Mouse (Mus musculus): ENCODE measurements around the gene Zcchc12. TPM values are rescaled to one million over a fixed set of nuclear protein-coding genes. Genes with fewer than 3 reads are reported as not detected.

Zcchc12 gene
- polyA plus RNA-seq, 1 experiment from 2014 or later, result 2.5 TPM

DNA sequence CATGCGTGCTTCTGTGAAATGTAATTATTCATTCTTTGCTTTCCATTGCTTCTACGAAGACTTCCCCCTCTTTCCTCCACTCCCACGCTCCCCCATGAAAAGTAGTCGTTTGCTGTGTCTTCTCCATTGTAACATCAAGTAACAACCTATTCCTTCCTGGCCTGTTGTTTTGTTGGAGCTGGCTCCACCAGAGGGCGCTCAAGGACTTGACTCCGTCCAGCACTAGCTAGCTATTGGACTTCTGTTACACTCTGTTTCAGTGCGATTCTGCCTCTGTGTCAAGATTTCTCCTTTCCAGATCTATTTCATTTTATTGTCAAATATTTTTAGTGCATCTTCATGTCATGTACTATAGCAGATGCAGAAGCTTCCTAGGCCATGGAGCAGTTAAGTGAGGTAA lies 30.1 kb downstream of the Zcchc12 start:
- no peaks in the 10 kb centered on the region for H3K9me3 ChIP-seq
- no peak overlapping the region for H3K9ac ChIP-seq
- no peak overlapping the region for H3K4me3 ChIP-seq
- WGBS, result 15% methylated on average over 7 of the region's 7 CpGs
- no peaks in the 10 kb centered on the region for H3K36me3 ChIP-seq
- no peak overlapping the region for H3K27ac ChIP-seq
- H3K4me2 ChIP-seq, result no peak overlapping the region
- no peaks in the 10 kb centered on the region for H3K27me3 ChIP-seq
- H3K4me1 ChIP-seq, result no peaks in the 10 kb centered on the region
- no peak for ATAC-seq (ENCODE audit: borderline replicate concordance, extremely low read depth, low FRiP score, low TSS enrichment)

DNA sequence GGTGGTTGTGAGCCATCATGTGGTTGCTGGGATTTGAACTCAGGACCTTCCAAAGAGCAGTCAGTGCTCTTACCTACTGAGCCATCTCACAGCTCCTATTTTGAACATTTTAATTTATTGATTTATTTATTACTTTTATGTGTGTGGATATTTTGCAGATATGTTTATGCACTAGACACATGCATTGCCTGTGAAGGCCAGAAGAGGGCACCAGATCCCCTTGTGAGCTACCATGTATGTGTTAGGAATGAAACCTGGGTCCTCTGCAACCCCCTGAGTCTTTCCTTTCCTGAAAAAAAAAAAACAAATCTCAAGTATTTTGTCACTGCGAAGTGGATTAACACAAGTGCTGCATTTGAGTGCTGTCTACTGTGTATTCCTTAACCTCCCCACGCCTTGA lies 30.9 kb downstream of the Zcchc12 start:
- Histone ChIP-seq H3K4me3 (no peak overlapping the region), H3K27me3 (no peaks in the 10 kb centered on the region), H3K9me3 (no peaks in the 10 kb centered on the region), H3K4me1 (no peaks in the 10 kb centered on the region), H3K4me2 (no peak overlapping the region), H3K27ac (no peak overlapping the region), H3K36me3 (no peaks in the 10 kb centered on the region), H3K9ac (no peak overlapping the region)
- no peak for ATAC-seq (ENCODE audit: borderline replicate concordance, extremely low read depth, low FRiP score, low TSS enrichment)
- 36% methylated on average over 2 of the region's 2 CpGs for WGBS

- ATAC-seq (ENCODE audit: borderline replicate concordance, extremely low read depth, low FRiP score, low TSS enrichment), result no peak
- 43% methylated on average over 7 of the region's 7 CpGs for WGBS
- no peaks in the 10 kb centered on the region for H3K36me3 ChIP-seq
These were observed 33.2 kb downstream of the Zcchc12 start for GRCm38 (mm10) chrX:36228861-36229260.

DNA sequence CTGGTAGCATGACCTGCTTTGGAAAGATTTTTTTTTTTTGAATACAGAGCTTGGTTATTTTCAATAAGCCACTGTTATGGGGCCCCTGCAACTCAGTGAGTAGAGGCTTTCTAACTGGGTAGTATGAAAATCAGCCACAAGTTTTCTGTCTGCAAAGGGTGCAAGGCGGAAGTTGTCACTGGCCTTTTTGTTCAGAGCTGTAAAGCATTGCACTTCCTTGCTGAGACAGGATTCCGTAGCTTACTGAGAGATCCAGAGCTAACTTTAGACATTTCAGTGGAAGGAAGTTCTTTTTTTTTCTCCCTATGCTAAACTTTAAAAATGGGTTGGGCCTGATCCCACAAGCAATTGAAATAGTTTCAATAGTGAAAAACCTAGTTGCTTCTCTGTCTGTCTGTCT lies 33.6 kb downstream of the Zcchc12 start:
- Histone ChIP-seq H3K9me3 (no peaks in the 10 kb centered on the region), H3K4me2 (no peak overlapping the region), H3K9ac (no peak overlapping the region), H3K36me3 (no peaks in the 10 kb centered on the region), H3K4me3 (no peak overlapping the region), H3K27me3 (no peaks in the 10 kb centered on the region), H3K27ac (no peak overlapping the region), H3K4me1 (no peaks in the 10 kb centered on the region)
- 72% methylated on average over 2 of the region's 2 CpGs for WGBS
- ATAC-seq (ENCODE audit: borderline replicate concordance, extremely low read depth, low FRiP score, low TSS enrichment), result no peak

More at GRCm38 (mm10) chrX:36228861-36229260, 33.2 kb downstream of the Zcchc12 start:
- H3K27ac ChIP-seq, result no peak overlapping the region
- no peak overlapping the region for H3K9ac ChIP-seq
- H3K9me3 ChIP-seq, result no peaks in the 10 kb centered on the region
- H3K27me3 ChIP-seq, result no peaks in the 10 kb centered on the region
- no peak overlapping the region for H3K4me2 ChIP-seq
- no peaks in the 10 kb centered on the region for H3K4me1 ChIP-seq
- H3K4me3 ChIP-seq, result no peak overlapping the region

DNA sequence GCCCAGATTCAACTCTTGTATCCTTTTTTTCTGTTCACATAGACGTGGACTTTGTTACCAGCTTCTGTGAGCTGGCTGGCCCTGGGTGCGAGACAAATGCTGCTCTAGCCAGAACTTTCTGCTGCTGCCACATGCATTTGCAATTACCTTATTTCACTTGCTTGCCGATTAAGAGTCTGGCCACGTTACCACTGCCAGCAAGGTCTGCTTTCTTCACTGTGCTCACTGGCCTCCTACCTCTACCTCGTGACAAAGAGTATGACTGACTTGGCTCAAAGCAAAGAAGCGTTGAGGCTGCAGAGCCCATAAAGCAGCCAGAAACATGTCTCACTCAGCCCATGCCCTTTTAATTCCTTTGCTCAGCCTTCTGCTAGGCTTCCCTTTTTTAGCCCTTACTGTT lies 39.9 kb downstream of the Zcchc12 start:
- Histone ChIP-seq H3K27me3 (no peaks in the 10 kb centered on the region), H3K4me2 (no peak overlapping the region), H3K36me3 (no peaks in the 10 kb centered on the region), H3K4me3 (no peak overlapping the region), H3K9ac (no peak overlapping the region), H3K4me1 (no peaks in the 10 kb centered on the region), H3K9me3 (no peaks in the 10 kb centered on the region), H3K27ac (no peak overlapping the region)
- 75% methylated on average over 6 of the region's 6 CpGs for WGBS
- ATAC-seq (ENCODE audit: borderline replicate concordance, extremely low read depth, low FRiP score, low TSS enrichment), result no peak

Other genes with a start within 250 kb of the Zcchc12 start
- gene Il13ra1, start 83.8 kb upstream of the Zcchc12 start, polyA plus RNA-seq (2015; fragmentation: Nextera tagmentation; extraction: Ambion mirVana), result 31.5 and 33.3 TPM in 2 replicates
- 0.69 and 1.2 TPM in 2 replicates for gene Lonrf3, start 132.4 kb downstream of the Zcchc12 start, polyA plus RNA-seq (2015; fragmentation: Nextera tagmentation; extraction: Ambion mirVana)
- gene Gm6268, start 205.4 kb downstream of the Zcchc12 start, polyA plus RNA-seq (2015; fragmentation: Nextera tagmentation; extraction: Ambion mirVana), result not detected in 2 replicates